Mouse (Mus musculus) cerebellum, adult 2 months (tissue): ENCODE measurements around the gene Pxdc1. TPM values are rescaled to one million over a fixed set of nuclear protein-coding genes. Genes with fewer than 3 reads are reported as not detected.

Experiments
- DNase-seq, 2 experiments: peaks; one replicate each; pipeline ENCODE4 v3.0.0; 2021
- H3K27ac ChIP-seq: fragments of 200-500 bp; 2 replicates; pipeline ENCODE4 v1.5.1; 2012; ENCODE audit warnings: low read length, control low read depth, inconsistent platforms; ENCODE audit not compliant: insufficient read depth
- H3K27me3 ChIP-seq: fragments of 200-500 bp; 2 replicates; pipeline ENCODE4 v1.6.1; 2012; ENCODE audit warnings: inconsistent platforms, mild to moderate bottlenecking, low read length, moderate library complexity; ENCODE audit not compliant: control insufficient read depth, insufficient read depth
- H3K4me1 ChIP-seq: fragments of 200-500 bp; 2 replicates; pipeline ENCODE4 v1.6.1; 2011; ENCODE audit warnings: low read length; ENCODE audit not compliant: control insufficient read depth, insufficient read depth
- H3K4me3 ChIP-seq: fragments of 200-500 bp; replicated peaks from 2 replicates; pipeline ENCODE3; 2011; ENCODE audit warnings: mild to moderate bottlenecking, low read depth, low read length, control low read depth; ENCODE audit not compliant: insufficient read depth
- CTCF ChIP-seq: fragments of 200-500 bp; IDR thresholded peaks from 2 replicates; pipeline ENCODE4 v1.5.1; 2011; ENCODE audit warnings: low read depth, mild to moderate bottlenecking, control low read depth, low read length, moderate library complexity, borderline replicate concordance; ENCODE audit not compliant: insufficient read depth
- POLR2A ChIP-seq: fragments of 200-500 bp; IDR thresholded peaks from 2 replicates; pipeline ENCODE4 v1.6.1; 2011; ENCODE audit warnings: low read length, control low read depth, borderline replicate concordance; ENCODE audit not compliant: insufficient read depth
- WGBS: fragments of 180-500 bp; shearing (Covaris S2); methylation state at CpG from one replicate; pipeline ENCODE4 v1.1.7; 2018; 5-methylcytosine and 5-hydroxymethylcytosine counted together
- polyA plus RNA-seq: library from polyadenylated mRNA; depleted of rRNA; stranded (reverse); fragments of >200 nt; gene quantifications from 2 replicates; pipeline ENCODE4 v1.2.3, GENCODE M21; 2012

Pxdc1 gene
- polyA plus RNA-seq, 1 experiment: 5.7 TPM

DNA sequence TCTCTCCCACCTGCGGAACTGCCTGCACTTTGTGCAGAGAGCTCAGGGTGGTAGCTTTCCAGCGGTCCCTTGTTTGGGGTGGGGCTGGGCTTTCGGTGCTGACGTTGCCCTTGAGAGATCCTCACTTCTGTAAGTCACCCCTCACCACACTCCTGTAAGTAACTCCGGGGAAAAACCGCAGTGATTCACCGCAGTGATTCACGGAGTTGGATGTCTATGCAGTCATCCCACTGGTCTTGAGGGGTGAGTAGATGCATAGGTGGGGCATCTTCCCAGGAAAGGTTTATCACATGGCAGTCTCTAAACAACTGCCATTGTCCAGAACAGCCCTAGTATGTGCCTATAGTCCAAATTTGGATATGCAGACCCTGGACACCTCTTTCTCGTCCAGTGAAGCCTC is 30.0 kb upstream of the Pxdc1 start:
- TF ChIP-seq POLR2A: no peak
- TF ChIP-seq CTCF: no peak
- H3K27ac ChIP-seq: no peak overlapping the region
- H3K4me3 ChIP-seq: no peak overlapping the region
- 84% methylated on average over 9 of the region's 9 CpGs for WGBS
- no peaks in the 10 kb centered on the region for H3K27me3 ChIP-seq
- DNase-seq: no peak
- H3K4me1 ChIP-seq: no peaks in the 10 kb centered on the region

- Histone ChIP-seq H3K27ac (no peak overlapping the region), H3K4me3 (no peak overlapping the region), H3K27me3 (no peaks in the 10 kb centered on the region), H3K4me1 (no peaks in the 10 kb centered on the region)
- no peak for DNase-seq
- TF ChIP-seq CTCF: no peak
- no peak for TF ChIP-seq POLR2A
- WGBS: 44% methylated on average over 5 of the region's 5 CpGs
Measured at GRCm38 (mm10) chr13:34676507-34676906, 23.2 kb upstream of the Pxdc1 start.

DNA sequence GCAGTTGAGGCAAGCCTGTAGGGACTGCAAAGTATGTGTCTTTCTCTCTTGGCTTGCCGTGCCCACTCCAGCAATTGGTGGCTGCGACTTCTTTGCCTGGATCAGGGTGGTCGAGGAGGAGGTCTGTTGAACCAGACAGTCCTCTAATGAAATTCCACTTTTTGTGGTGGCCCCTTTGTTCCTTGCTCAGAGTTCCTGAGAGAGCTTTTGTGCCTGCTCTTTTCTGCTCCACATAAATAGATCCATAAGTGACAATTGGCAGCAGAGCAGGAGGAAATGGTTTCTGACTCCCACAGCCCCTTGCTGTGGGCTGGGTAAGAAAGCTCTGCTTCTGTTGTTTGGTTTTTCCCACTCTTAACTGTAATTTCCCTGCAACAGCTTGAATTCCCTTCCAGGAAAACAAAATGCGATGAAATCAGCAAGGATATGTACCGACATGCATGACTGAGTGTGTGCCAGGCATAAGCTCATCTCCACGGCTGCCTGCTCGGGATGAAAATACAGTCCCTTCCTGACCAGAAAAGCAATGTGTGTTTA is 22.6 kb upstream of the Pxdc1 start:
- H3K4me3 ChIP-seq: no peak overlapping the region
- TF ChIP-seq POLR2A (no peak), CTCF (no peak)
- no peak overlapping the region for H3K27ac ChIP-seq
- DNase-seq: no peak
- H3K27me3 ChIP-seq: no peaks in the 10 kb centered on the region
- 8% methylated on average over 7 of the region's 7 CpGs for WGBS
- no peaks in the 10 kb centered on the region for H3K4me1 ChIP-seq

GRCm38 (mm10) chr13:34673354-34673753 is 20.1 kb upstream of the Pxdc1 start:
- no peaks in the 10 kb centered on the region for H3K27me3 ChIP-seq
- no peaks in the 10 kb centered on the region for H3K4me1 ChIP-seq
- DNase-seq: no peak
- TF ChIP-seq POLR2A (no peak), CTCF (no peak)
- H3K27ac ChIP-seq: no peak overlapping the region
- WGBS: 90% methylated on average over 5 of the region's 5 CpGs
- no peak overlapping the region for H3K4me3 ChIP-seq

DNA sequence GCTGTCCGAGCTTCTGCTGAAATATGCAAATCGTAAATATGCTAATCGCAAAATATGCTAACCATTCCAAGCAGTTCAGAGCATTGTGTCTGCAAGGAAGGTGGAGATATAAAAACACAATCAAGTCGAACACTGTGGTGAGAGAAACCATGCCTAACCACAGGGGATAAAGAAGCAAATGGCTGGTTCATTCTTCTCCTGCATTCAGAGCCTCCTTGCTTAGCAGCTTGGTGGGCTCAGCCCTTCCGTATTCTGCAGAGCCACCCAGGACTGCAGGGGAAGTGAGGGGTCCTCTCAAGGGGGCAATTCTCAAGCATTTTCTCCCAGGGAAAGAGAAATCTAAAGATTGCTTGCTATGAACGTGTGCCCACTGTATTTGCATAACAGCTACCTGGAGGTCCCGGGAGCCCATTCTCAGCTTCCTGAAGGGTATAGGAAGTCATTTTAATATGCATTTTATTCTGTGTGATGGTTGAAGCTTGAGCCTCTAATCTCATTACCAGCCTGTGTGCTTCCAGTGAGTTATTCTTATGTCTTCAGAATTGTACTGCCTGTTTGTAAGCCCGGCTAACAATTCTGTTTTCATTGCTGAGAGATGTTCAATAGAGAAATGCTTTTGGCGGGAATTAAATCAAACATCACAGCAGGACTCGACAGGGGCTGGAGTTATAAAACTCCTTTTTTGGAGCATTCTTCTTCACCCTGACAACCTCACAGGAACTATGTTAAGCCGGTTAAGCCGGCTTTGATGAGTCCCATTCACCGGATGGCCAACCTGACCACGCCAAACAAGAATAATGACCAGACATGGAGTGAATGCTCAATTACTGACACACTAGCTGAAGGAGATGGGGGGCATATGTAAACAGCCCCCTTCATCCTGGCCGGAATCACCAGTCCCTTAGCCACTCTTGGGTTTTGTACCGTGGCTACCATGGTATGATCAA is 16.9 kb upstream of the Pxdc1 start:
- no peak for DNase-seq
- 32% methylated on average over 16 of the region's 16 CpGs for WGBS
- H3K4me1 ChIP-seq: no peaks in the 10 kb centered on the region

DNA sequence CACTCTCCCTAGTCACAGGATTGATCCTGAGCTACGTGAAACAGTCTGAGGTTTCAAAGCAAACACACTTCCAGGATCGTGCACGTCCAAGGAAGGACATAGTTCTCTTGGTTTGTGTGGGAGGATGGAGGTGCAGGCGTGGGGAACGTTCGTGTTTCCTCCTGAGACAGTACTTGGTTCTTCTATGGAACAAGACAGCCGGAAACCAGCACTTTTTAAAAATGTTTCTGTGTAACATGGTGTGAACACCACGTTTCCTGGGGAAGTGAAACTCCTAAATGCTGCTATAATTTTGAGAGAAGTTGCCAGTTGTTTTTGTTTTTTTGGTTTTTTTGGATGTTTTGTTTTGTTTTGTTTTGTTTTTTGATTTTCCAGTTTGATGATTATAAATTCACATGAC is 13.9 kb upstream of the Pxdc1 start:
- Histone ChIP-seq H3K27ac (no peak overlapping the region), H3K4me3 (no peak overlapping the region), H3K27me3 (no peaks in the 10 kb centered on the region), H3K4me1 (no peaks in the 10 kb centered on the region)
- no peak for DNase-seq
- no peak for TF ChIP-seq POLR2A
- WGBS: 86% methylated on average over 8 of the region's 8 CpGs

More for the DNA sequence above, 16.9 kb upstream of the Pxdc1 start:
- Histone ChIP-seq H3K27ac (no peak overlapping the region), H3K4me3 (no peak overlapping the region), H3K27me3 (no peaks in the 10 kb centered on the region)
- TF ChIP-seq CTCF (no peak), POLR2A (no peak)

DNA sequence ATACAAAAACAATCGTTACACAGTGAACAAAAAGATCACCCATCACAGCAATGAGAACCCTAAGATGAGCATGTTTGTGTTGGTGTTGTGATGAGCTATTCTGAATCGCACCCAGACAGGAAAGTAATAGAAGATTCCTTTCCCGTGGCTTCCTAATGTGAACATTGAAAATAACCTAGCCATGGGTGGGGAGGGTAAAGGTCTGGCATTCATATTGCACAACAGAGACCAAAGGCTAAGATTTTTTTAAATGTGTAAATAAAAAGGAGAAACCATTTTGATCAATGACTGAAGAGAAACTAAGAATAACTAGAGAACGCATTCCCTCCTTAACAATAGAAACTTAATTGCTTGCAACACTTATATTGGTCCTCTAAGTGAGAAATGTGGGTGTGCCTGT is 11.8 kb upstream of the Pxdc1 start:
- DNase-seq: no peak
- H3K4me1 ChIP-seq: no peaks in the 10 kb centered on the region
- no peak overlapping the region for H3K4me3 ChIP-seq
- H3K27ac ChIP-seq: no peak overlapping the region
- WGBS: 82% methylated on average over 4 of the region's 4 CpGs
- TF ChIP-seq POLR2A (no peak), CTCF (no peak)
- no peaks in the 10 kb centered on the region for H3K27me3 ChIP-seq

- Histone ChIP-seq H3K4me3 (no peak overlapping the region), H3K27ac (no peak overlapping the region), H3K27me3 (no peaks in the 10 kb centered on the region), H3K4me1 (no peaks in the 10 kb centered on the region)
- TF ChIP-seq POLR2A (no peak), CTCF (no peak)
- 87% methylated on average over 6 of the region's 6 CpGs for WGBS
- no peak for DNase-seq
Measured at GRCm38 (mm10) chr13:34663762-34664161, 10.5 kb upstream of the Pxdc1 start.
